ENCODE assay signal across 14 mouse cellular contexts in the genomic region with DNA sequence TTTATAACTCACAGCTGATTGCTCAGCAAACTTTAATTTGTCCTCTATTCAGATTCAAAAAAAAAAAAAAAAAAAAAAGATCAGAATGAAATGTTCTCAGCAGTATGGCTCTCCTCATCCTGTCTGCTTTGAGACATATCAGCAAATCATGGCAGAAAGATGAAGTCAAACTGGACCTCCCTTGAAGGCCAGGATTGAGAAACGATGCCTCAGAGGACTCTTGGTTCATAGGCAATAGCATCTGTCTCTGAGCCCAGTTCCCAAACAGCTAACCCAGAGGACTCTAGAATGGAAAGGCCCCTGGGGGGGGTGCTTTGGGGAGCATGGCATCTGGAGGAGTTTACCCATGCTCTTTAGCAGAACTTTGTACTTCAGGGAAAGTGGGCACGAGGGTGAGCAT.
DNase-seq lines count a peak whose midpoint lies in the region; ATAC-seq and TF ChIP-seq lines count a peak whose summit lies in the region.
"Had no signal": no experiment of that assay in that cellular context is flagged by ENCODE, and none has a peak within 500 bp of the region (broad histone marks: within the 10 kb centered on the region; RNA-seq: fewer than 3 reads in every experiment).

No protein-coding gene starts in this region.

- no peak overlapping the region for H3K27ac ChIP-seq in heart, embryonic 11.5 days (ENCODE audit: low read depth, low read length)
- no peak overlapping the region for H3K27ac ChIP-seq in lung, postnatal 0 days (ENCODE audit: low read length)

- 82% methylated on average over 2 of the region's 2 CpGs for WGBS in heart, embryonic 11.5 days (ENCODE audit: insufficient replicate concordance)
- WGBS in lung, postnatal 0 days: 59% methylated on average over 2 of the region's 2 CpGs

- no peaks in the 10 kb centered on the region for H3K9me3 ChIP-seq in heart, embryonic 11.5 days (replicated peaks; ENCODE audit: control insufficient read depth, low read length)
- no peaks in the 10 kb centered on the region for H3K9me3 ChIP-seq in lung, postnatal 0 days (ENCODE audit: low read length)

- no peak overlapping the region for H3K9ac ChIP-seq in heart, embryonic 11.5 days (ENCODE audit: low read depth, low read length)
- no peak overlapping the region for H3K9ac ChIP-seq in lung, postnatal 0 days (replicated peaks; ENCODE audit: low read depth)

- H3K27me3 ChIP-seq in heart, embryonic 11.5 days (ENCODE audit: control insufficient read depth, insufficient read depth, low read length): no peaks in the 10 kb centered on the region
- no peaks in the 10 kb centered on the region for H3K27me3 ChIP-seq in lung, postnatal 0 days (replicated peaks; ENCODE audit: insufficient read depth, low read length)
- H3K27me3 ChIP-seq: Patski had no signal

- H3K36me3 ChIP-seq in heart, embryonic 11.5 days (ENCODE audit: control insufficient read depth, insufficient read depth, low read length): no peaks in the 10 kb centered on the region
- no peaks in the 10 kb centered on the region for H3K36me3 ChIP-seq in lung, postnatal 0 days (ENCODE audit: insufficient read depth, low read length)
- H3K36me3 ChIP-seq: G1E had no signal

- H3K4me3 ChIP-seq in heart, embryonic 11.5 days (ENCODE audit: low read depth, low read length): no peak overlapping the region
- no peak overlapping the region for H3K4me3 ChIP-seq in lung, postnatal 0 days (ENCODE audit: low read depth, low read length)

- H3K4me2 ChIP-seq in heart, embryonic 11.5 days: no peak overlapping the region
- no peak overlapping the region for H3K4me2 ChIP-seq in lung, postnatal 0 days (replicated peaks; ENCODE audit: low read depth, low read length)

- no peak for TF ChIP-seq CTCF in lung, postnatal 0 days (IDR thresholded peaks at IDR 0.05)

- no peak for ATAC-seq in heart, embryonic 11.5 days (replicated peaks; ENCODE audit: insufficient number of reproducible peaks, low FRiP score, low TSS enrichment)
- ATAC-seq in lung, postnatal 0 days: peak; percentile 37; the same call in 1 of the 2 replicates
- ATAC-seq in megakaryocyte progenitor cell, adult 5-6 weeks (replicated peaks; ENCODE audit: poor library complexity): no peak
- ATAC-seq: activated CD4-positive, CD25-positive, alpha-beta regulatory T cell, adult 4 months; CD4-positive, CD25-positive, alpha-beta regulatory T cell, adult 4 months; Patski had no signal

- H3K4me1 ChIP-seq in heart, embryonic 11.5 days (ENCODE audit: control insufficient read depth, insufficient read depth, low read length): no peaks in the 10 kb centered on the region
- H3K4me1 ChIP-seq in lung, postnatal 0 days (ENCODE audit: insufficient read depth, low read depth, low read length): no peaks in the 10 kb centered on the region

- no peak for TF ChIP-seq EP300 in lung, postnatal 0 days (IDR thresholded peaks at IDR 0.05)

- DNase-seq in heart, adult 11 months: peak; percentile 89
- DNase-seq in lung, postnatal 0 days (ENCODE audit: low spot score): peak; percentile 59
- DNase-seq in lung, postnatal 25 days (ENCODE audit: low spot score): no peak
- peak; percentile 6 for DNase-seq in skeletal muscle tissue, adult 2 months (ENCODE audit: low read depth, low spot score)
- DNase-seq: B cell, adult 2 months; cerebellum, adult 11 months; cerebellum, adult 11-12 months; cerebellum, adult 18-20 months had no signal
